Mouse (Mus musculus): ENCODE results near the gene Dnajc11.

Gene Dnajc11

GRCm38 (mm10) chr4:152009076-152010051 lies 75.9 kb downstream of the Dnajc11 start:
- DNase-seq = peak; percentile 67 to 81

- no peak for DNase-seq
Observed at GRCm38 (mm10) chr4:152010091-152010706, 76.7 kb downstream of the Dnajc11 start.

- DNase-seq = peak in 1 of 2 experiments; percentile 53
Observed at GRCm38 (mm10) chr4:152010707-152011134, 77.2 kb downstream of the Dnajc11 start.

- DNase-seq = no peak
Observed at GRCm38 (mm10) chr4:152011171-152011760, 77.8 kb downstream of the Dnajc11 start.

GRCm38 (mm10) chr4:152012109-152012508 lies 78.6 kb downstream of the Dnajc11 start:
- no peak for DNase-seq

GRCm38 (mm10) chr4:152013036-152013813 lies 79.7 kb downstream of the Dnajc11 start:
- no peak for DNase-seq

- no peak for DNase-seq
Observed at GRCm38 (mm10) chr4:152019073-152019472, 85.6 kb downstream of the Dnajc11 start.

- no peak for DNase-seq
Observed at GRCm38 (mm10) chr4:152020024-152020423, 86.5 kb downstream of the Dnajc11 start.

- DNase-seq = no peak
Observed at GRCm38 (mm10) chr4:152021568-152022097, 88.1 kb downstream of the Dnajc11 start.

GRCm38 (mm10) chr4:152022506-152022905 lies 89.0 kb downstream of the Dnajc11 start:
- DNase-seq = no peak

- DNase-seq = no peak
Observed at GRCm38 (mm10) chr4:152024525-152024924, 91.0 kb downstream of the Dnajc11 start.

- DNase-seq = no peak
Observed at GRCm38 (mm10) chr4:152026751-152027508, 93.4 kb downstream of the Dnajc11 start.

- peak; percentile 96 to 99 for DNase-seq
Observed at GRCm38 (mm10) chr4:152027524-152027923, 94.0 kb downstream of the Dnajc11 start, which contains the start of gene Zbtb48. TSS of gene Zbtb48 (minus strand) at chr4:152027671.

GRCm38 (mm10) chr4:152028456-152028855 lies 95.0 kb downstream of the Dnajc11 start:
- DNase-seq = no peak

- DNase-seq = peak in 1 of 2 experiments; percentile 41
Observed at GRCm38 (mm10) chr4:152029087-152029486, 95.6 kb downstream of the Dnajc11 start.

GRCm38 (mm10) chr4:152029997-152030396 lies 96.5 kb downstream of the Dnajc11 start:
- no peak for DNase-seq

Data from cerebellum, adult 18-20 months (tissue).